Mouse (Mus musculus): ENCODE results near the gene Cab39l. TPM values are rescaled to one million over a fixed set of nuclear protein-coding genes. Genes with fewer than 3 reads are reported as not detected.

Gene Cab39l
- polyA plus RNA-seq, 3 experiments from 2014 or later = 72.5 to 90.9 (median 88.9) TPM

GRCm38 (mm10) chr14:59506139-59506538, 65.4 kb downstream of the Cab39l start:
- peak; percentile 41 for ATAC-seq

- no peak for ATAC-seq
Measured at GRCm38 (mm10) chr14:59513922-59514444, 73.2 kb downstream of the Cab39l start.

GRCm38 (mm10) chr14:59525843-59526242, 85.1 kb downstream of the Cab39l start:
- no peak for ATAC-seq

GRCm38 (mm10) chr14:59530801-59531200, 90.0 kb downstream of the Cab39l start:
- no peak for ATAC-seq

GRCm38 (mm10) chr14:59532986-59533385, 92.2 kb downstream of the Cab39l start:
- ATAC-seq = no peak

GRCm38 (mm10) chr14:59533908-59534307, 93.1 kb downstream of the Cab39l start:
- ATAC-seq = no peak

GRCm38 (mm10) chr14:59537829-59538432, 97.2 kb downstream of the Cab39l start:
- no peak for ATAC-seq

- ATAC-seq = no peak
Measured at GRCm38 (mm10) chr14:59540230-59540629, 99.5 kb downstream of the Cab39l start.

- ATAC-seq = no peak
Measured at GRCm38 (mm10) chr14:59540761-59541160, 100.0 kb downstream of the Cab39l start.

- ATAC-seq = no peak
Measured at GRCm38 (mm10) chr14:59543158-59543826, 102.5 kb downstream of the Cab39l start.

- ATAC-seq = no peak
Measured at GRCm38 (mm10) chr14:59543956-59544355, 103.2 kb downstream of the Cab39l start.

- no peak for ATAC-seq
Measured at GRCm38 (mm10) chr14:59546162-59546880, 105.5 kb downstream of the Cab39l start.

GRCm38 (mm10) chr14:59547530-59547929, 106.8 kb downstream of the Cab39l start:
- no peak for ATAC-seq

GRCm38 (mm10) chr14:59548532-59548931, 107.8 kb downstream of the Cab39l start:
- no peak for ATAC-seq

GRCm38 (mm10) chr14:59549106-59549505, 108.3 kb downstream of the Cab39l start:
- ATAC-seq = no peak

- no peak for ATAC-seq
Measured at GRCm38 (mm10) chr14:59550841-59551240, 110.1 kb downstream of the Cab39l start.

GRCm38 (mm10) chr14:59551956-59552355, 111.2 kb downstream of the Cab39l start:
- ATAC-seq = no peak

GRCm38 (mm10) chr14:59554025-59554424, 113.3 kb downstream of the Cab39l start:
- no peak for ATAC-seq

- no peak for ATAC-seq
Measured at GRCm38 (mm10) chr14:59555018-59555417, 114.2 kb downstream of the Cab39l start.

- ATAC-seq = peak; percentile 63
Measured at GRCm38 (mm10) chr14:59555928-59556531, 115.3 kb downstream of the Cab39l start.

- no peak for ATAC-seq
Measured at GRCm38 (mm10) chr14:59557071-59557470, 116.3 kb downstream of the Cab39l start.

- no peak for ATAC-seq
Measured at GRCm38 (mm10) chr14:59557886-59558285, 117.1 kb downstream of the Cab39l start.

GRCm38 (mm10) chr14:59566756-59567155, 126.0 kb downstream of the Cab39l start:
- no peak for ATAC-seq
